Mouse (Mus musculus) bone marrow, adult 2 months (tissue): ENCODE measurements around the gene Apbb2. TPM values are rescaled to one million over a fixed set of nuclear protein-coding genes. Genes with fewer than 3 reads are reported as not detected.

Source experiments
- H3K27ac ChIP-seq: fragments of 200-500 bp; 2 replicates; pipeline ENCODE4 v1.5.1; 2012; ENCODE audit warnings: low read depth, mild to moderate bottlenecking, control low read depth, inconsistent platforms, low read length; ENCODE audit not compliant: control insufficient read depth, poor library complexity, insufficient read depth
- H3K4me1 ChIP-seq: fragments of 200-500 bp; 2 replicates; pipeline ENCODE4 v1.6.1; 2011; ENCODE audit warnings: low read length; ENCODE audit not compliant: control insufficient read depth, insufficient read depth
- H3K4me3 ChIP-seq: fragments of 200-500 bp; replicated peaks from 2 replicates; pipeline ENCODE3; 2011; ENCODE audit warnings: mild to moderate bottlenecking, low read depth, low read length, control low read depth; ENCODE audit not compliant: control insufficient read depth
- CTCF ChIP-seq: fragments of 200-500 bp; IDR thresholded peaks from 2 replicates; pipeline ENCODE4 v1.5.1; 2011; ENCODE audit warnings: low read length, control low read depth; ENCODE audit not compliant: control insufficient read depth, insufficient read depth
- POLR2A ChIP-seq: fragments of 200-500 bp; IDR thresholded peaks from 2 replicates; pipeline ENCODE4 v1.6.1; 2011; ENCODE audit warnings: low read depth, mild to moderate bottlenecking, control low read depth, low read length, borderline replicate concordance; ENCODE audit not compliant: control insufficient read depth
- WGBS: fragments of 180-500 bp; shearing (Covaris S2); methylation state at CpG from one replicate; pipeline ENCODE4 v1.1.7; 2018; 5-methylcytosine and 5-hydroxymethylcytosine counted together
- polyA plus RNA-seq: library from polyadenylated mRNA; stranded (reverse); fragments of >200 nt; gene quantifications from 2 replicates; pipeline ENCODE4 v1.2.4, GENCODE M21; 2011; ENCODE audit warnings: low replicate concordance; ENCODE audit not compliant: missing spikeins, insufficient read depth, insufficient read length

Gene Apbb2
- 3.1 and 6.6 TPM in 2 replicates for polyA plus RNA-seq

DNA sequence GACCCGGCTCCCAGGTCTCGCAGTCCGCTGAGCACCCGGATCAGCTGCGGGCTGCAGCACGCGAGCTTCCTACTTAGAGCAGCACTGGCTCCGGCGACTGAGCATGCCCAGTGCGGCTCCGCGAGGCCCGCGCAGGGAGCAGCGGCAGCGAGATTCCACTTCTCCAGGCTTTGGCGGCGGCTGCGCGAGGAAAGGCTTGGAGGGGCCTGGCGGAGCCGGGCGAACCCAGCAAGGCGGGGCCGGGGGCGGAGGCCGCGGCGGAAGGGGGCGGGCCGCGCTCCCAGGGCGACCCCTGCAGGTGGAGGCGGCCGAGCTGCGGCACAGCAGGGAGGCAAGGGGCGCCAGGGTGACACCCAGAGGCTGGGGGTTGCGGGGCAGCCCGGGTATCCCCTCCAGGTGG is at the start of gene Apbb2:
TSS of gene Apbb2 (minus strand) at position 188 of the 400 bp plus-strand sequence.
- H3K4me1 ChIP-seq = no peaks in the 10 kb centered on the region
- TF ChIP-seq POLR2A (peak; percentile 17; the same call in 1 of the 2 replicates), CTCF (peak; percentile 30; the same call in 1 of the 2 replicates)
- peak within 1 kb of the TSS; percentile 63 for H3K4me3 ChIP-seq
- no peak within 1 kb of the TSS; the same call in 1 of the 2 replicates for H3K27ac ChIP-seq
- under 1% methylated on average over 35 of the region's 39 CpGs for WGBS

DNA sequence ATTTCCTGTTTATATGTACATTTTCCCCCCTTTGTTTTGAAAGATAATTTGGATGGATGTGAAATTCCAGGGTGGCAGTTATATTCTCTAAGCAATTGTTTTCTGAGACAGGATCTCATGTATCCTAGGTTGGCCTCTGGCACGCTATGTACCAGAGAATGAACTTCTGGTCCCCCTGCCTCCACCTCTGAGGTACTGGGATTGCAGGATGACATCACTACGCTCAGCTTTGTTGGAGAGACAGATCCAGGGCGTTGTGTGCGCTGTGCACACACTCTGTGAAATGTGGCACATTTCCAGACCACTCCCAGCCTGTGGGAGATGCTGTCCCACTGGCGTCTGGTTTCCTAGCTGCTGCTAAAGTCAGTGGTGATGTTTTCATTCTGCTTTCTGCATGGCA is 35.6 kb upstream of the Apbb2 start:
- WGBS = 37% methylated on average over 5 of the region's 5 CpGs
- no peak overlapping the region for H3K27ac ChIP-seq

DNA sequence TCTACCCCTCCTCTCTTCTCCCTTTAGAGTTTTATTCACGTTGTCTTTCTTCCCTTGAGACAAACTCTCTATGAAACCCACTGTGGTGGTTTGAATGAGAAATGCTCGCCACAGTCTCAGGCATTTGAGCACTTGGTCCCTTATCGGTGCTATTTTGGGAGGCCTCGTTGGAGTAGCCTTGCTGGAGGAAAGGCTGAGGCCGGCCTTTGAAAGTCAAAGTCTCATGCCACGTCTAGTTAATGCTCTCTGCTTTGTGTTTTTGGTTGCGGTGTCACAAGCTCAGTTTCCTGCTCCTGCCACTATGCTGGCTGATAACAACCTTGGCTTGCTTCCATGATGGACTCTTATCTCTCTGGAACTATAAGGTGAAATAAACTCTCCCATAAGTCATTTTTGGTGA is 28.9 kb upstream of the Apbb2 start:
- no peak overlapping the region for H3K4me3 ChIP-seq
- no peak for TF ChIP-seq CTCF
- TF ChIP-seq POLR2A = no peak
- H3K4me1 ChIP-seq = no peaks in the 10 kb centered on the region; the same call in 1 of the 2 replicates
- no peak overlapping the region for H3K27ac ChIP-seq
- WGBS = 32% methylated on average over 7 of the region's 7 CpGs

More for the DNA sequence above, 35.6 kb upstream of the Apbb2 start:
- Histone ChIP-seq H3K4me3 (no peak overlapping the region), H3K4me1 (no peaks in the 10 kb centered on the region; the same call in 1 of the 2 replicates)
- TF ChIP-seq POLR2A (no peak), CTCF (no peak)

DNA sequence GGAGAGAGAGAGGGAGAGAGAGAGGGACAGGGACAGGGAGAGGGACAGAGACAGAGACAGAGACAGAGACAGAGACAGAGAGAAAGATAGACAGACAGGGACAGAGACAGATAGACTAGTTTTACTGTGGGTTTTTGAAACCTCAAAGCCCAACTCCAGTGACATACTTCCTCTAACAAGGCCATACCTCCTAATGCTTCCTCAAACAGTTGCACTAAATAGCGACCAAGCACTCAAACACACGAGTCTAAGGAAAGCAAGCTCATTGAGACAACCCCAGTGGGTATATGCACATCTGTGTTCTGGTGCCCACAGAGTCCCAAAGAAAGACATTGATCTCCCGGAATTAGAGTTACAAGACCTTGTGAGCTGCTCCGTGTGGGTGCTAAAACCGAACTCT is 24.7 kb upstream of the Apbb2 start:
- no peak for TF ChIP-seq POLR2A
- TF ChIP-seq CTCF = no peak
- WGBS = 40% methylated on average over 5 of the region's 5 CpGs
- Histone ChIP-seq H3K4me3 (no peak overlapping the region), H3K27ac (no peak overlapping the region), H3K4me1 (no peaks in the 10 kb centered on the region)

DNA sequence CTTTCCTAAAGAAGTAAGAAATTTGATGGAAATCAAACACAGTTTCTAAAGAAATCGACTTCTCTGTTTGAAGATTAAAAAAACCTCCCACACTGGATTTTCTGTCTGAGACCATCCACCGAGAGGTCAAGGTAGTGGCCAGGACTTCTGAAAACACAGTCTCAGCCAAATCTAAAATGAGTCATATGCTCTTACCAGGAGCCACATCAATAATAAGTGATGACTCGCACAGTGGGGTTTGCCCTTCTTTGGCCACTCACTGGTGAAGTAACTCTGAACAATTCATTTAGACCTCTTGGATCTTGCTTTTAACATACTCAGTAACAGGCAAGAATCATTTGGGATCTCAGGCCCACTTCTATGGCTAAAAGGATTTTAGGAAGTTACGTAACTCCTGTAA is 23.6 kb upstream of the Apbb2 start:
- H3K4me1 ChIP-seq = no peaks in the 10 kb centered on the region
- H3K27ac ChIP-seq = no peak overlapping the region
- no peak for TF ChIP-seq CTCF
- no peak for TF ChIP-seq POLR2A
- H3K4me3 ChIP-seq = no peak overlapping the region
- 81% methylated on average over 4 of the region's 4 CpGs for WGBS

DNA sequence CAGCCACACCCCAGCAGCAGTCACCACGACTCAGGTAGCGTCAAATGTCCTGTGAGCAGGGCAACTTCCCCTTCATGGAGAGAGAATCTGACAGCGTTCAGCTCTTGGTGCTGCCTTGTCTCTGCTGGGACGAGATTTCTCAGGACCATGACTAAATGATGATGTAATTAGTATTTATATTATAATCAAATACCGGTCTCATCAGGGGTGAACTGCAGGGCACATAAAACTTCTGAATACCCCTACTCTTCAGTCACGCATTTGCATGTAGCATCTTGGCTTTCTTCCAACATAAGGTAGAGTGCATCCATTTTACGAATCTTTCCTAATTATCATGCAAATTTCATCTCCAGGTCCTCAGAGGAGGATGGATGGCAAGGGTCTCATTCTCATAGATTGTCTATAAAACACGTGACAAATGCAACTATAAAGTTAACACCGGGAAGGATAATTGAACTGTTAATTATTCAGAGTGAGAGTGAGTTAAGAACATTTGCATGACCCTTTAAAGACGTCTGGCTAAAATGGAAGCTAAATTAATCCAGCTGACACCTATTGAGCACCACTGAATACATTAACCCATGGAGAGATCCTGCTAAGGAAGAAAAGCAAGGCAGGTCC is 17.0 kb upstream of the Apbb2 start:
- TF ChIP-seq CTCF = no peak
- no peak for TF ChIP-seq POLR2A
- H3K4me3 ChIP-seq = no peak overlapping the region
- WGBS = 59% methylated on average over 10 of the region's 10 CpGs
- no peak overlapping the region for H3K27ac ChIP-seq
- no peaks in the 10 kb centered on the region for H3K4me1 ChIP-seq

DNA sequence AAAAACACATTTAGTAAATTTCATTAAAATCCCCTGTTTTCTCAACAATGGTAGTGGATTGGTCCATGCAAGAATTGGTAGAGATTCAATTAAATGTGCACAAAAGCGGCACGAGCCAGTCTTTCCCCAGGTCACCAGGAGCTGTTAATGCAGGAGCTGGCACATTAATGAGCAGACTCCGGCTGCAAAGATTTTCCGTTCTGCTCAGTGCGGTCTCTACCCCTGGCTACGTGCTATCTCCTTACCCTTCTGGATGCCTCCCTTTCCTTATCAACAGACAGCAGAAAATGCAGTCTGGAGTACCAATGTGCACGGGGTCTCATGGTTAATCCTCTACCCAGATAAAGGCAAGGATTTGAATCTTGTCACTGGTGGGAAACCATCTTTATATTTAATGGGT is 9.2 kb upstream of the Apbb2 start:
- TF ChIP-seq CTCF (no peak), POLR2A (no peak)
- no peak overlapping the region for H3K27ac ChIP-seq
- 42% methylated on average over 7 of the region's 7 CpGs for WGBS
- H3K4me1 ChIP-seq = no peaks in the 10 kb centered on the region
- no peak overlapping the region for H3K4me3 ChIP-seq

DNA sequence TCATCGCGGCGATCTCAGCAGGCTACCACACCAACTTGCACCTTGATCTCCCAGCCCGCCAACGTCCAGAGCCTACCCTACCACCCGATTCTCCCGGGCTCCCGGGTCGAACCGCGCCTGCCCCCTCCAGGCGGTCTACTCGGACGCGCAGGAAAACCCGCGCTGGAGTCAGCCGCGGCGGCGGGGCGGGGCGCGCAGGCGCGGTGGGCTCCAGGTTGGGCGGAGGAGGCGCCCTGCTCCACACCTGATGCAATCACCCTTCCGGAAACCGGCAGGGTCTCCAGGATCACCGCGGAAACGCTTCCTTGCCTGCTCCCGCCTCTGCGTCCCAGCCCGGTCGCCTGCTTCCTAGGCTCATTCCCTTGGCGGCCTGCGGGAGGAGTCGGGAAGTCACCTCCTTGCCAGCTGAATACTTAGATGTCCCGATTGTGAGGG is 1.6 kb upstream of the Apbb2 start:
- TF ChIP-seq CTCF (no peak), POLR2A (no peak)
- under 1% methylated on average over 41 of the region's 41 CpGs for WGBS
- H3K4me3 ChIP-seq = peak overlapping the region; percentile 32
- H3K4me1 ChIP-seq = no peaks in the 10 kb centered on the region
- H3K27ac ChIP-seq = no peak overlapping the region; the same call in 1 of the 2 replicates

DNA sequence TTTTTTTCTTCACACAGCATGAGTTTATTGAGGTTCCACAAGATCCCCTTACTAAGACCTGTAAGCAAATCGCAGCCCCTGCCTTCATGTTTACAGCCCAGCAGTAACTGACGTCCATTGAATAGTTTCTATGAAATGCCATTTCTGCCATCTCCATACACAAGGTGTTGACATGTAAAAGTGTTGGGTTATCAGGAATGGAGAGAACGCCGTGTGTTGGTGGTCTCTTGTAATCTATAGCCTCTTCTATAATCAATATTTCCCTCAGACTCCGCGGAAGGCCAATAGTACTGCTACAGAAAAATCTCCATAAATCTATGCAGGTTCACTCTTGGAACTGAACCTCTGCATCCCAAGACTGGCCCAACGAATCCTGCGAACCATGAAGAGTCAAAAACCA is 1.1 kb upstream of the Apbb2 start:
- WGBS = 37% methylated on average over 8 of the region's 8 CpGs
- H3K4me3 ChIP-seq = no peak overlapping the region
- TF ChIP-seq CTCF (no peak), POLR2A (no peak)

More for the DNA sequence above, 1.1 kb upstream of the Apbb2 start:
- Histone ChIP-seq H3K4me1 (no peaks in the 10 kb centered on the region), H3K27ac (no peak overlapping the region)
